Mouse (Mus musculus): Measurements from ENCODE around the gene Cux2.

GRCm38 (mm10) chr5:121961256-121961655 lies 88.6 kb downstream of the Cux2 start:
- no peak for TF ChIP-seq CTCF (conservative IDR thresholded peaks at IDR 0.05; ENCODE audit: insufficient read depth, insufficient read length, low read depth, low read length)
- TF ChIP-seq POLR2A (IDR thresholded peaks at IDR 0.05; ENCODE audit: low read depth, low read length), result no peak
